Mouse (Mus musculus) midbrain, postnatal 0 days (tissue): ENCODE results near the gene E2f6. TPM values are rescaled to one million over a fixed set of nuclear protein-coding genes. Genes with fewer than 3 reads are reported as not detected.

Experiments used
- ATAC-seq: fragments of 200-750 bp; cut with Nextera tagmentation; 2 replicates; pipeline ENCODE4 v1.8.0; 2017; ENCODE audit warnings: moderate number of reproducible peaks, mild to moderate bottlenecking, moderate TSS enrichment, moderate library complexity; ENCODE audit not compliant: low FRiP score
- DNase-seq: peaks from one replicate; pipeline ENCODE4 v3.0.0-alpha.2; 2015; ENCODE audit warnings: low spot score
- H3K27ac ChIP-seq: fragments of 300-500 bp; sonication (generic); 2 replicates; pipeline ENCODE4 v1.5.1; 2014; ENCODE audit warnings: low read depth, mild to moderate bottlenecking, low read length, mixed read lengths
- H3K27me3 ChIP-seq: fragments of 300-500 bp; sonication (generic); 2 replicates; pipeline ENCODE4 v1.6.1; 2014; ENCODE audit warnings: low read length, control low read depth, mixed read lengths; ENCODE audit not compliant: insufficient read depth
- H3K36me3 ChIP-seq: fragments of 300-500 bp; sonication (generic); 2 replicates; pipeline ENCODE4 v1.6.1; 2014; ENCODE audit warnings: low read length, control low read depth, mixed read lengths; ENCODE audit not compliant: insufficient read depth
- H3K4me1 ChIP-seq: fragments of 300-500 bp; sonication (generic); 2 replicates; pipeline ENCODE4 v1.6.1; 2014; ENCODE audit warnings: mild to moderate bottlenecking, control low read depth, antibody characterized with exemption, low read length, mixed read lengths; ENCODE audit not compliant: insufficient read depth
- H3K4me2 ChIP-seq: fragments of 300-500 bp; sonication (generic); 2 replicates; pipeline ENCODE4 v1.6.1; 2014; ENCODE audit warnings: low read depth, mild to moderate bottlenecking, low read length, mixed read lengths; ENCODE audit not compliant: poor library complexity, severe bottlenecking
- H3K4me3 ChIP-seq: fragments of 300-500 bp; sonication (generic); 2 replicates; pipeline ENCODE4 v1.5.1; 2014; ENCODE audit warnings: low read depth, mild to moderate bottlenecking, low read length, moderate library complexity
- H3K9ac ChIP-seq: fragments of 300-500 bp; sonication (generic); replicated peaks from 2 replicates; pipeline ENCODE4 v1.6.1; 2014; ENCODE audit warnings: mild to moderate bottlenecking, low read length, moderate library complexity, mixed read lengths; ENCODE audit not compliant: poor library complexity, severe bottlenecking
- H3K9me3 ChIP-seq: fragments of 300-500 bp; sonication (generic); 2 replicates; pipeline ENCODE4 v1.6.1; 2016; ENCODE audit warnings: low read length, control low read depth
- CTCF ChIP-seq: IDR thresholded peaks from 2 replicates; pipeline ENCODE4 v1.5.1; 2016; ENCODE audit warnings: antibody characterized with exemption, mild to moderate bottlenecking
- WGBS: fragments of 180-500 bp; shearing (Covaris S2); extraction: QIAGEN DNeasy Blood & Tissue Kit; methylation state at CpG from one replicate; pipeline ENCODE4 v1.1.7; 2014; 5-methylcytosine and 5-hydroxymethylcytosine counted together
- polyA plus RNA-seq: library from polyadenylated mRNA; unstranded; fragments of >200 nt; fragmentation: Nextera tagmentation; extraction: Ambion mirVana; gene quantifications from 2 replicates; pipeline ENCODE4 v1.2.1, GENCODE M21; 2015
- total RNA-seq: library from RNA; depleted of rRNA; stranded (reverse); fragments of >200 nt; gene quantifications from 2 replicates; pipeline ENCODE4 v1.2.3, GENCODE M21; 2014; rRNA removed

Gene E2f6
- total RNA-seq (15.8 and 23.1 TPM in 2 replicates), polyA plus RNA-seq (17.1 and 19.3 TPM in 2 replicates)

GRCm38 (mm10) chr12:16810525-16811431, at the start of gene E2f6:
Gene E2f6 (plus strand): TSS chr12:16810963.
- Histone ChIP-seq H3K27ac (peak within 1 kb of the TSS; percentile 70; the same call in 1 of the 2 replicates), H3K4me3 (peak within 1 kb of the TSS; percentile 100), H3K9me3 (no peaks in the 10 kb centered on the region), H3K4me2 (peak within 1 kb of the TSS; percentile 89), H3K9ac (peak within 1 kb of the TSS; percentile 94), H3K27me3 (no peaks in the 10 kb centered on the region), H3K4me1 (peaks cover 10% of the 10 kb centered on the region; the same call in 1 of the 2 replicates), H3K36me3 (no peaks in the 10 kb centered on the region)
- 5% methylated on average over 80 of the region's 81 CpGs for WGBS
- TF ChIP-seq CTCF, result no peak
- peak; percentile 86 for ATAC-seq
- DNase-seq, result peak; percentile 83

DNA sequence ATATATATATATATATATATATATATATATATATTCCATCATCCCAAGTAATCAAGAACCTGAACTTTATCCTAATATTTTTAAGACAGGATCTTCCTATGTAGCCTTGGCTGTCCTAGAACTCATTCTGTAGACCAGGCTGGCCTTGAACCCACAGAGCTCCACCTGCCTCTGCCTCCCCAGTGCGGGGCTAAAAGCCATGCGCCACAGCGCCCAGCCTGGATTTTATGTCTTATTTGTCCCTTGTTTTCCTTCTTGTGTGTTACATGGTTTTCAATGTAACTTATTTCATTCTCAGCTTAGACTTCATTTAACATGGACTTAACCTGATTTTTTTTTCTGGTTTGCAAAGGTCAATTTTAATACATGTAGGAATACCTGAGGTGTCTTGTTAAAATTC, 49.3 kb upstream of the E2f6 start:
- ATAC-seq (no peak), DNase-seq (no peak)
- WGBS, result 96% methylated on average over 3 of the region's 3 CpGs
- Histone ChIP-seq H3K36me3 (no peaks in the 10 kb centered on the region), H3K4me2 (no peak overlapping the region), H3K9me3 (no peaks in the 10 kb centered on the region), H3K4me1 (no peaks in the 10 kb centered on the region), H3K27me3 (no peaks in the 10 kb centered on the region), H3K4me3 (no peak overlapping the region), H3K27ac (no peak overlapping the region), H3K9ac (no peak overlapping the region)
- TF ChIP-seq CTCF, result no peak

GRCm38 (mm10) chr12:16763649-16764422, 46.9 kb upstream of the E2f6 start:
- 83% methylated on average over 4 of the region's 4 CpGs for WGBS
- H3K4me2 ChIP-seq, result no peak overlapping the region
- ATAC-seq, result no peak

DNA sequence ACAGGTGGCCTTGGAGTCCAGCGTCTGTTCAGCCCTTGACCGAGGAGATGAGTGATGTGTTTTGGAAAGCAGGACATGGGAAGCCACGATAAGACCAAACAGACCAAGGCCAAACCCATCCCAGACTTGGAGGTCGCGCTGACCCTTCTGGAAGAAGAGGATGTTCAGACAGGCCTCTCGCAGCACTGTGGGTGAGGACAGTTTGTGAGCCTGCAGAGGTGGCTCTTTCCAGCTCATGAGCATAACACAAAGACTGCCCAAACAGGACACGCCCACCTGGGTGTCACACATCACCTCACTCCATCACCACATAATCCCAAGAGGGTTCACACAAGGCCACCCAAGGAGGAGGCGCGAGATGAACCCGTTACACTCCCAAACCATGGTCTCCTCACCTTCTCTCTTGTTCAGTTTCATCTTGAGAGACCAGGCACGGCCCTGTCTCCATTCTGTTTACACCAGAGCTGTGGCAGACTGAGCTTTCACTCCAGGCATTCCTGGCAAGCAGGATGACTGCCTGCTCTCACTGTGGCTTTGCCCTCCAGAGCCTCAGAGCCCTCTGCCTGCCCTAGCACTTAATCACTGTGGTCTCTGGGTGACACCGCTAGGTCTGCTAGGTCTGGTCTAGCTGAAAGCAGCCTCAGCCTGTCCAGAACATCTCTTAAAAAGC, 45.9 kb upstream of the E2f6 start:
- WGBS, result 77% methylated on average over 12 of the region's 12 CpGs
- Histone ChIP-seq H3K4me3 (no peak overlapping the region), H3K36me3 (no peaks in the 10 kb centered on the region), H3K4me2 (no peak overlapping the region), H3K9ac (no peak overlapping the region), H3K4me1 (no peaks in the 10 kb centered on the region), H3K27ac (no peak overlapping the region), H3K9me3 (no peaks in the 10 kb centered on the region), H3K27me3 (no peaks in the 10 kb centered on the region)
- TF ChIP-seq CTCF, result no peak
- DNase-seq (no peak), ATAC-seq (no peak; the same call in 1 of the 2 replicates)

More at GRCm38 (mm10) chr12:16763649-16764422, 46.9 kb upstream of the E2f6 start:
- H3K27me3 ChIP-seq, result no peaks in the 10 kb centered on the region
- H3K27ac ChIP-seq, result no peak overlapping the region
- no peak for TF ChIP-seq CTCF
- no peaks in the 10 kb centered on the region for H3K9me3 ChIP-seq
- H3K4me3 ChIP-seq, result no peak overlapping the region
- no peak overlapping the region for H3K9ac ChIP-seq
- no peaks in the 10 kb centered on the region for H3K4me1 ChIP-seq
- no peak for DNase-seq
- H3K36me3 ChIP-seq, result no peaks in the 10 kb centered on the region

GRCm38 (mm10) chr12:16768251-16768650, 42.5 kb upstream of the E2f6 start:
- H3K4me1 ChIP-seq, result no peaks in the 10 kb centered on the region
- 79% methylated on average over 3 of the region's 3 CpGs for WGBS
- H3K36me3 ChIP-seq, result no peaks in the 10 kb centered on the region
- DNase-seq (no peak), ATAC-seq (no peak)
- H3K4me3 ChIP-seq, result no peak overlapping the region
- no peak overlapping the region for H3K9ac ChIP-seq
- H3K4me2 ChIP-seq, result no peak overlapping the region
- no peak for TF ChIP-seq CTCF
- H3K27me3 ChIP-seq, result no peaks in the 10 kb centered on the region
- no peak overlapping the region for H3K27ac ChIP-seq
- no peaks in the 10 kb centered on the region for H3K9me3 ChIP-seq
